ENCODE assay signal across 8 mouse cellular contexts in the genomic region with DNA sequence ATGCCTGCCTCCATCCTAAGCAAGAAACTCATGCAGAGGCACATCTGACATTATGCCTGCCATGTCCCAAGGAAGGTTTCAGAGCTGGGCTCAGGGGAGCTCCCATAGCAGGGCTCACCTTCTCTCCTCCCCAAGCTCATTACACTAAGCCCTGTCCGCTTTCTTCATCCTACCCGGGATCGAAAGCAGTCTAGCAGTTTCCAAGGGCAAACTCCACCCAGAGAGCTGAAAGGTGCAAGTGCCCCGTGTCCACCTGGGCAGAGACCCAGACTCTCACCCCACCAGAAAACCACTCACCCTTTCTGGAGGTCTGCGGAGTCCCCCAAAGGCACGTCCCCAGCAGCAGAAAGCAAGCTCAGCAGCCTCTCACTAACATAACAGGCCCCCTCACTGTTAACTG. TPM values are rescaled to one million over a fixed set of nuclear protein-coding genes. Genes with fewer than 3 reads are reported as not detected.
DNase-seq lines count a peak whose midpoint lies in the region; ATAC-seq and TF ChIP-seq lines count a peak whose summit lies in the region.

No protein-coding gene starts in this region.

- intact Hi-C loops in left cerebral cortex, postnatal 4 days (cut with DNase I), result no loop called here

- no peaks in the 10 kb centered on the region for H3K27me3 ChIP-seq in heart, embryonic 16.5 days (ENCODE audit: control insufficient read depth, insufficient read depth, low read length)
- H3K27me3 ChIP-seq in intestine, embryonic 16.5 days (replicated peaks; ENCODE audit: control insufficient read depth, insufficient read depth, low read length), result no peaks in the 10 kb centered on the region
- H3K27me3 ChIP-seq in midbrain, embryonic 15.5 days (replicated peaks), result no peaks in the 10 kb centered on the region

- 0 out of 2 replicates have a peak, but pooled peaks cover 2% of the 10 kb centered on the region for H3K36me3 ChIP-seq in heart, embryonic 16.5 days (ENCODE audit: control insufficient read depth, insufficient read depth)
- no peaks in the 10 kb centered on the region for H3K36me3 ChIP-seq in intestine, embryonic 16.5 days (ENCODE audit: control insufficient read depth, insufficient read depth, low read length)
- no peaks in the 10 kb centered on the region for H3K36me3 ChIP-seq in midbrain, embryonic 15.5 days (replicated peaks)

- no peaks in the 10 kb centered on the region for H3K9me3 ChIP-seq in heart, embryonic 16.5 days (replicated peaks; ENCODE audit: control insufficient read depth, low read length)
- H3K9me3 ChIP-seq in intestine, embryonic 16.5 days (ENCODE audit: control insufficient read depth, low read length), result no peaks in the 10 kb centered on the region
- no peaks in the 10 kb centered on the region for H3K9me3 ChIP-seq in midbrain, embryonic 15.5 days

- WGBS in heart, embryonic 16.5 days, result 84% methylated on average over 6 of the region's 6 CpGs
- WGBS in intestine, embryonic 16.5 days, result 77% methylated on average over 6 of the region's 6 CpGs
- WGBS in midbrain, embryonic 15.5 days, result 75% methylated on average over 6 of the region's 6 CpGs

- no peak for DNase-seq in heart, adult 11 months
- DNase-seq in layer of hippocampus, postnatal 25 days (ENCODE audit: extremely low spot score in 1 of 2, low spot score in 1 of 2), result no peak
- no peak for DNase-seq in left cerebral cortex, postnatal 4 days
- no peak for DNase-seq in right cerebral cortex, adult 2 months (ENCODE audit: low spot score in 2 of 2)

- no peak overlapping the region for H3K4me3 ChIP-seq in heart, embryonic 16.5 days (ENCODE audit: low read length)
- H3K4me3 ChIP-seq in embryonic fibroblast, embryonic 13.5 days (ENCODE audit: insufficient read depth, low read length), result peak overlapping the region; percentile 98
- H3K4me3 ChIP-seq in intestine, embryonic 16.5 days (ENCODE audit: low read length), result no peak overlapping the region
- H3K4me3 ChIP-seq in midbrain, embryonic 15.5 days, result peak overlapping the region; percentile 82

- peak overlapping the region; percentile 95 for H3K4me2 ChIP-seq in heart, embryonic 16.5 days (ENCODE audit: low read depth, low read length)
- H3K4me2 ChIP-seq in intestine, embryonic 16.5 days (ENCODE audit: low read depth, low read length), result 0 out of 2 replicates have a peak overlapping the region, but pooled peaks have one; percentile 92
- H3K4me2 ChIP-seq in midbrain, embryonic 15.5 days, result peak overlapping the region; percentile 90

- no peak for TF ChIP-seq POLR2A in embryonic fibroblast, embryonic 13.5 days (IDR thresholded peaks at IDR 0.05; ENCODE audit: low read depth, low read length)

- no peak for ATAC-seq in heart, embryonic 16.5 days (replicated peaks; ENCODE audit: extremely low read depth, insufficient read depth, low FRiP score)
- no peak for ATAC-seq in intestine, embryonic 16.5 days
- no peak for ATAC-seq in midbrain, embryonic 15.5 days (replicated peaks)

- peaks cover 57% of the 10 kb centered on the region for H3K4me1 ChIP-seq in heart, embryonic 16.5 days (ENCODE audit: control insufficient read depth, insufficient read depth, low read length)
- H3K4me1 ChIP-seq in embryonic fibroblast, embryonic 13.5 days (ENCODE audit: control insufficient read depth, insufficient read depth, low read length), result peaks cover 8% of the 10 kb centered on the region
- peaks cover 40% of the 10 kb centered on the region for H3K4me1 ChIP-seq in intestine, embryonic 16.5 days (ENCODE audit: control insufficient read depth, insufficient read depth, low read length)
- H3K4me1 ChIP-seq in midbrain, embryonic 15.5 days, result peaks cover 61% of the 10 kb centered on the region

- H3K27ac ChIP-seq in heart, embryonic 16.5 days (ENCODE audit: low read length), result no peak overlapping the region
- H3K27ac ChIP-seq in embryonic fibroblast, embryonic 13.5 days (ENCODE audit: insufficient read depth, low read length), result no peak overlapping the region
- H3K27ac ChIP-seq in intestine, embryonic 16.5 days (ENCODE audit: low read length), result no peak overlapping the region
- no peak overlapping the region for H3K27ac ChIP-seq in midbrain, embryonic 15.5 days

- H3K9ac ChIP-seq in heart, embryonic 16.5 days (ENCODE audit: low read length), result no peak overlapping the region; the same call in 1 of the 2 replicates
- 0 out of 2 replicates have a peak overlapping the region, but pooled peaks have one; percentile 22 for H3K9ac ChIP-seq in intestine, embryonic 16.5 days (ENCODE audit: low read depth, low read length)
- peak overlapping the region; percentile 7; the same call in 1 of the 2 replicates for H3K9ac ChIP-seq in midbrain, embryonic 15.5 days

- no peak for TF ChIP-seq CTCF in embryonic fibroblast, embryonic 13.5 days (IDR thresholded peaks at IDR 0.05; ENCODE audit: borderline replicate concordance, insufficient read depth, low read length)

RNA-seq across cellular contexts. Expression of gene Nsun2, which starts 2.6 kb away (rescaled TPM):
- 66.1 and 78.0 TPM in 2 replicates for polyA plus RNA-seq in heart, embryonic 16.5 days (2015; fragmentation: Nextera tagmentation; extraction: Ambion mirVana)
- 106 and 109 TPM in 2 replicates for polyA plus RNA-seq in embryonic fibroblast, embryonic 13.5 days (2011; ENCODE audit: insufficient read length, low read depth, missing spikeins)
- polyA plus RNA-seq in intestine, embryonic 16.5 days (2015; fragmentation: Nextera tagmentation; extraction: Ambion mirVana), result 101 and 115 TPM in 2 replicates
- polyA plus RNA-seq in midbrain, embryonic 15.5 days (2015; fragmentation: Nextera tagmentation; extraction: Ambion mirVana), result 72.0 and 73.1 TPM in 2 replicates
- 10 to 100 TPM; 80.5 to 85.3 TPM for total RNA-seq in layer of hippocampus, postnatal 25 days (2021)
- 10 to 100 TPM; 84.5 to 89.7 TPM for total RNA-seq in left cerebral cortex, postnatal 4 days (2021)

RNA-seq across cellular contexts. Expression of gene Tent4a, which starts 3.5 kb away (rescaled TPM):
- 3.3 and 3.5 TPM in 2 replicates for polyA plus RNA-seq in heart, embryonic 16.5 days (2015; fragmentation: Nextera tagmentation; extraction: Ambion mirVana)
- 28.4 and 34.1 TPM in 2 replicates for polyA plus RNA-seq in embryonic fibroblast, embryonic 13.5 days (2011; ENCODE audit: insufficient read length, low read depth, missing spikeins)
- 2.7 and 3.7 TPM in 2 replicates for polyA plus RNA-seq in intestine, embryonic 16.5 days (2015; fragmentation: Nextera tagmentation; extraction: Ambion mirVana)
- polyA plus RNA-seq in midbrain, embryonic 15.5 days (2015; fragmentation: Nextera tagmentation; extraction: Ambion mirVana), result 7.2 and 7.6 TPM in 2 replicates
- total RNA-seq in layer of hippocampus, postnatal 25 days (2021), result 10 to 100 TPM; 42.3 to 43.9 TPM
- total RNA-seq in left cerebral cortex, postnatal 4 days (2021), result 10 to 100 TPM; 49.2 to 49.7 TPM

Comparison
In these comparisons a context has a peak if more than half of its experiments do, and no peak if none do; other contexts are left out.
1. H3K4me3 ChIP-seq: peak in embryonic fibroblast, embryonic 13.5 days (single experiment) and midbrain, embryonic 15.5 days (single experiment); none in heart, embryonic 16.5 days (single experiment) and intestine, embryonic 16.5 days (single experiment).
2. Peak in every context shown above with its lines, with median percentiles within 50 percentile points of each other: H3K4me2 ChIP-seq.